Mouse (Mus musculus) frontal cortex, postnatal 25 days (tissue): Measurements from ENCODE around the gene Wnk2.
"Not testable (repeated sequence)": the region's sequence is repeated elsewhere in the genome, so short reads cannot be mapped to it uniquely, and the experiment has no call there.

Experiments
- DNase-seq, 2 experiments: peaks; one replicate each; pipeline ENCODE4 v3.0.0; 2022; ENCODE audit warnings: low spot score in 2 of 2

The Wnk2 gene

DNA sequence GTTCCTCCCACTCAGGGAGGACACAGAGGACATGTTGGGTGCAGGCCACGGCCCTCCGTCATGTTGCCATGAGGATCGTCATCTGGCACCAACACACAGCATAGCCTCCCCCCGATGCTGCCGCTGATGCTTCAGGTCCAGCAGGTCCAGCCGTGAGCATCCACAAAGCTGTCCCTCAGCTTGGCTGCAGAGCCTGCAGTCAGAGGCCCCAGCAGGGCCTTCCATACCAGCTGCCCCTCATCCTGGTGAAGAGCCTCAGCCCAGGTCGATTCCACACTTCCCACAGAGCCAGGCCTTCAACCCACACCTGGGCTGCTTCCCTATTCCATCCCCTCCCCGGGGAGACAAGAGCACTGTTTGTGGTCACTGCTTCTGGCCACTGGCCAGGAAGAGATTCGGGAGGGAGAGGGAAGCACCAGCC, 54.3 kb downstream of the Wnk2 start:
- no peak for DNase-seq

- no peak for DNase-seq
Measured at GRCm38 (mm10) chr13:49092596-49092995, 55.2 kb downstream of the Wnk2 start.

GRCm38 (mm10) chr13:49090176-49090575, 57.6 kb downstream of the Wnk2 start:
- DNase-seq, result no peak

DNA sequence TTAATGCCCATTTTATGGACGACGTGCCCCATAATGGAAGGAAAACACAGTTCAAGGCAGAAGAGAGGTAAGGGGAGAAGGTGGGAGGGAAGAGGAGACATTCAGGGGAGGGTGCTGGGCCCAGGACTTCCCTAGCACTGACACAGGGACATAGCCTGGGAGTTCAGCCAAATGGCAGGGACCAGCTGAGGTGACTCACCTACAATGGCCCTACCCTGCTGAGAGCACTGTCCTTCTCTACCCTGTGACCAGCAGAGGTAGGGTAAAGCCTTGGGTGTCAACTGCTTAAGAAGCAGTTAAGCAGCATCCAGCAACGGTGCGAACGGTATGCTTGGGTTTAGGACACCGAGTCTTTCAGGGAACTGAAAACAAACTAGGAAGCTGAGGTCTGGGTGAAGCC, 58.9 kb downstream of the Wnk2 start:
- no peak for DNase-seq

GRCm38 (mm10) chr13:49087420-49087819, 60.4 kb downstream of the Wnk2 start:
- no peak for DNase-seq

DNA sequence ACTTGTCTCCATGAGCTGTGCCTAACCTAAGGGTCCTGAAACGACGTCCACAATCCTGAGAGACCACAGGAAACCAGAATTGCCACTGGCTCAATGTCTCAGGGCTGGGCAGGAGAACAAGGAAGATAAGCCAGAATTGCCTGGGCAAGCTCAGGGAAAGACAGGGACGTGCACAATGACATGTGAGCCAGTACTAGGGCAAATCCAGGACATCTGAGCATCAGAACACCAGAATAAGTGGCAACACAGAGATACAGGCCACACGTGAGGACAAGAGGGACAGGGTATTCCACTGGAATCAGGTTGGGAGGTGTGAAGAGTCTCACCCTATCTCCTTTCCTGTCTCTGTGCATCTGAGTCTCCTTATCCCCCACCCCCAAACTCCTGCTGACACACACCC, 61.4 kb downstream of the Wnk2 start:
- no peak for DNase-seq

DNA sequence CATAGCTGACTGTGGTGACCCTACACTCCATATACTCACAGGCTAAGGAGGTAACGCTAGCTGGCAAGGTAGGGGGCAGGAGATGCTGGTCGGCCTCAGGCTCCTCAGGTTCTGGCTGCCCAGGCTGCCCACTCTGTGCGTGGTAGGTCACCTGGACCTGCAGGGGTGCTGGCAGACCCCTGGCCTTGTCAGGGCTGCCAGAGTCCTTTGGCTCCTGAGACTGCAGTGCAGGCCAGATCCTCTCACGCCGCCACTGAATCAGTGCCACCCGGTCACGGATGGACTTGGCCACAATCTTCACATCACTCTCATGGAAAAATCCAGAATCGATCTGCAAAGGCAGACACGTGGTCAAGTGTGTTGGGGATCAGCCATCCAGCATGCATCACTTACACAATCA, 62.6 kb downstream of the Wnk2 start:
- no peak for DNase-seq

DNA sequence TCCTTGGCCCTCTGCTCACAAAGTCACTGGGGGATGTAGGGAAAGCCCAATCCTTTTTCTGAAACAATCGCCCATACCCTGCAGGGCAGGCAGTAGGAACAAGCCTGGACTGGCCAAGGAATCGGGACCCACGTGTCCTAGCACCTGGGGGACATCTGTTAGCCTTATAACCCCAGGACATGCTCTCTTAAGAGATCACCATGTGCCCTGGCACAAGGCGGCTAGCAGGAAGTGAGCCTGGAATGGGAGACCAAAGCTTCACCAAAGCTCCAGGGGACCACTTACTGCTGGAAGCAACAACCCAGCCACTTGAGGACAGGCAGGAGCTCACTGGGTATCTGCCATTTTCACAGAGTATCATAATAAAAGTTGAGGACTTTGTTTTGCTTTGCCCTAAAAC, 63.0 kb downstream of the Wnk2 start:
- no peak for DNase-seq

DNA sequence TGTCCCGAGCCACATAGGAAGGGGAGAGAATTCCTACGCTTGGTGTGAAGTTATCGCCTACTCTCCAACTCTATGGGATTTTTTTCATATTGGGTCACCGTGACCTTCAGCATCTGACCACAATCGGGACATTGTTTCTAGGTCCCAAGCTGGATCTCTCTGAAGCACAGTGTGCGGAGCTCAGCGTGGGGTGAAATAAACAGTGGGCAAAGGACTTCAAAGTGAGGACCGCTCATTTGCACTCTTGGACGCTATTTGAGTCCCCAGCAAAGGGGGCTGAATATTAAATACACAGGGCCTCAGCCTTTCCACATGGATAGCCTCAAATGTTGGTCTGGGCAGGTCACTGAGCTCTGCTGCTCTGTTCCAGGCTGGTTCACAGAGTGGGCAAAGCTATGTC, 63.9 kb downstream of the Wnk2 start:
- no peak for DNase-seq

DNA sequence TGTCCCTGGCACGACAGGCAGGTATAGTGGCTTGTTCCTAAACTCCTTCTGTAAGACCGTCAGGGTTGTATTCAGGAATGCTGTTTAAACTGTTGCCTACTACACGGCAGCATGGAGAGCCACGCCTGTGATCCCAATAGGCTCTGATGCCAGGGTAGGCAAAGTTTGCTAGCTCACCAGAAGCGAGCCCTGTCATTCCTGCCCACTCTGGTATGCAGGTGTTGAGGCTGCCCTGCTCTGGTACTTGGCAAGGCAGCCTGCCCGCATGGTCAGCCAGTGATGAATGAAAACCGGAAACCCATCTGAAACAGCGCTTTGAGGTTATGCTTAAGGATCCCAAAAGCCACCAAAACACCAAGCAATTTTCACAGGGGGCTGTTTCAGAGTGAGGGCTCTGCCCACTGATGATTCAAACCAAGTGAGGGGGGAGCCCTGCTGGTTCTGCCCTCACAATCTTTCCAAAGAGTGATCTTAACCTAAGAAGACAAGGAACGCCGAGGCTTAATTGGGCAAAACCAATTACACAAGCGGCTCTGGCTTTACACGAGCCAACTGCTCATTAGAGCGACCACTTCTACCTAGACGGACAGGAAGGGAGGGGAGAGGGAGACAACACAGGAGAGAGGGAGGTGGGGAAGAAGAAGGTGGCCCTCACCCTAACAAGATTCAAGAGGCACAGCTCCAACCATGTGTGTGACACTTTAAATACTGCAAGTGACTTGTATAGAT, 65.5 kb downstream of the Wnk2 start:
- DNase-seq, result no peak

DNA sequence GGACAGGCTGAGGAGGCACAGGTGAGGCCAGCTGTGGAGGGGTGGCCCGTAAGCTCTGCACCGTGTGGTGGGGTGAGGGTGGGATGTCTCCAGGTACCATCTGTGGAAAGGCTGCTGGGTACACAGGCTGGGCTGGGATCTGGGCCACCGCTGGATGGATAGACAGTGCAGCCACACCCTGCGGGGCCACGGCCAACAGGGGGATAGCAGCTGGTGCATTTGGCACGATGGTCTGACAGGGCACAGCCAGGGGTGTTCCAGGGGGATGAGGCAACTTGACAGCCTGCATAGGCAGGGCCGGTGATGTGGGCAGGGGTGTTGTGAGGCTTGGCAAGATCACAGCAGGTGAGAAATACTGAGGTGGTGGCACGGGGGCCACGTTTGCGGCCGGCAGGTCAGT, 71.6 kb downstream of the Wnk2 start:
- no peak for DNase-seq

- DNase-seq, result no peak
Measured at GRCm38 (mm10) chr13:49075377-49075776, 72.4 kb downstream of the Wnk2 start.

- DNase-seq, result no peak
Measured at GRCm38 (mm10) chr13:49073295-49073694, 74.5 kb downstream of the Wnk2 start.

GRCm38 (mm10) chr13:49071861-49072260, 76.0 kb downstream of the Wnk2 start:
- DNase-seq, result no peak

GRCm38 (mm10) chr13:49069979-49070378, 77.8 kb downstream of the Wnk2 start:
- DNase-seq, result no peak

GRCm38 (mm10) chr13:49069393-49069792, 78.4 kb downstream of the Wnk2 start:
- no peak for DNase-seq

DNA sequence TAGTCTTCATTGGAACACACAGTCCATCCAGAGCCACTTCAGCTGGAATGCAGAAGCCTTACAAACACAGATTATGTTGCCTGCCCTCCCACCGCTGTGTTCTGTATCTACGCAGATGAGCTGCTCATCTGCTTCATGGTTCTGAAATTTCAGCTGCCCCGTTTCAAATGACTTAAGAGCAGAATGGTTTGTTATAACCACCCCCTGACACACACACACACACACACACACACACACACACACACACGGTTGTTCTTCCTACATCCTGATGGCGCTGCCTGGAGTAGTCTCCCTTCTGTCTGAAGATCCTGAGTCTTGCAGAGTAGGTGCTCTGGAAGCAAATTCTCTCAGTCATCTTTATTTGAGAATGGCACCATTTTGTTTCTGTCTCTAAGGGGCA, 83.6 kb downstream of the Wnk2 start:
- DNase-seq, result no peak

- no peak for DNase-seq
Measured at GRCm38 (mm10) chr13:49060456-49060855, 87.4 kb downstream of the Wnk2 start.

- no peak for DNase-seq
Measured at GRCm38 (mm10) chr13:49058528-49058927, 89.3 kb downstream of the Wnk2 start.

- DNase-seq, result no peak
Measured at GRCm38 (mm10) chr13:49056304-49056703, 91.5 kb downstream of the Wnk2 start.

GRCm38 (mm10) chr13:49054753-49055152, 93.1 kb downstream of the Wnk2 start:
- DNase-seq, result not testable (repeated sequence)

DNA sequence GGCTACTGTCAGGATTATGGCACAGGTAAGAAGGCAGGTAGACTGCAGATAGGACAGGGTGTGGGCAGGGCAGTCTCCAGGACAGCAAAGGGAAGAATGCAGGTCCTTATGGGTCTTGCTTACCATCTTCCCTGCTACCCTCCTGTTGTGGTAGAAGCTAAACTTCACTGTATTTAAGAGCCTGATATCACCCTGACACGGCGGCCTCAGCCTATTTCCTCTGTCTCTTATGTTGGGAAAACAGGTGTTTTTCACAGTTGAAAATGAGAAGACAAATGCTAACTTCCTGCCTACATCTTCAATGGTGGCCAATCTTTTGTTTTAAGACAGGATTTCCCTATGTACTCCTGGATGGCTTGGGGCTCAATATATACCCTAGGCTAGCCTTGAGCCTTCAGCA, 94.5 kb downstream of the Wnk2 start:
- no peak for DNase-seq

- DNase-seq, result no peak
Measured at GRCm38 (mm10) chr13:49052512-49052911, 95.3 kb downstream of the Wnk2 start.

- DNase-seq, result no peak
Measured at GRCm38 (mm10) chr13:49047393-49047792, 100.4 kb downstream of the Wnk2 start.
